Mouse (Mus musculus) CH12.LX (cell line): ENCODE results near the gene Zfp768.

Experiments
- CTCF ChIP-seq, 2 experiments: IDR thresholded peaks in 1 of 2; conservative IDR thresholded peaks in 1 of 2; 2 replicates each; pipeline ENCODE4 v1.5.1; 2011 to 2012; ENCODE audit warnings: low read depth in 2 of 2, low read length in 2 of 2, improper control_type of control experiment in 1 of 2, inconsistent platforms in 1 of 2, mild to moderate bottlenecking in 1 of 2, moderate library complexity in 1 of 2
- E2F4 ChIP-seq: IDR thresholded peaks from 2 replicates; pipeline ENCODE4 v1.6.1; 2011; ENCODE audit warnings: low read depth, low read length, improper control_type of control experiment; ENCODE audit not compliant: insufficient replicate concordance
- MAFK ChIP-seq: IDR thresholded peaks from 2 replicates; pipeline ENCODE4 v1.6.1; 2011; ENCODE audit warnings: low read length, improper control_type of control experiment; ENCODE audit not compliant: insufficient replicate concordance
- POLR2A ChIP-seq: IDR thresholded peaks from 2 replicates; pipeline ENCODE4 v1.6.1; 2011; ENCODE audit warnings: low read depth, mild to moderate bottlenecking, improper control_type of control experiment, low read length
- POLR2AphosphoS2 ChIP-seq: IDR thresholded peaks from 2 replicates; pipeline ENCODE4 v1.6.1; 2011; ENCODE audit warnings: low read depth, low read length, improper control_type of control experiment
- SMC3 ChIP-seq: IDR thresholded peaks from 2 replicates; pipeline ENCODE4 v1.6.1; 2011; ENCODE audit warnings: low read depth, low read length, improper control_type of control experiment
- TCF12 ChIP-seq: IDR thresholded peaks from 2 replicates; pipeline ENCODE4 v1.6.1; 2014; ENCODE audit warnings: low read depth, mild to moderate bottlenecking, inconsistent platforms, low read length, improper control_type of control experiment
- USF2 ChIP-seq: conservative IDR thresholded peaks from 2 replicates; pipeline ENCODE4 v1.6.1; 2011; ENCODE audit warnings: low read depth, low read length, improper control_type of control experiment
- ZC3H11A ChIP-seq: IDR thresholded peaks from 2 replicates; pipeline ENCODE4 v1.6.1; 2012; ENCODE audit warnings: low read depth, mild to moderate bottlenecking, inconsistent platforms, low read length, improper control_type of control experiment
- ZNF384 ChIP-seq: IDR thresholded peaks from 2 replicates; pipeline ENCODE4 v1.6.1; 2012; ENCODE audit warnings: low read depth, low read length, improper control_type of control experiment, inconsistent platforms

DNA sequence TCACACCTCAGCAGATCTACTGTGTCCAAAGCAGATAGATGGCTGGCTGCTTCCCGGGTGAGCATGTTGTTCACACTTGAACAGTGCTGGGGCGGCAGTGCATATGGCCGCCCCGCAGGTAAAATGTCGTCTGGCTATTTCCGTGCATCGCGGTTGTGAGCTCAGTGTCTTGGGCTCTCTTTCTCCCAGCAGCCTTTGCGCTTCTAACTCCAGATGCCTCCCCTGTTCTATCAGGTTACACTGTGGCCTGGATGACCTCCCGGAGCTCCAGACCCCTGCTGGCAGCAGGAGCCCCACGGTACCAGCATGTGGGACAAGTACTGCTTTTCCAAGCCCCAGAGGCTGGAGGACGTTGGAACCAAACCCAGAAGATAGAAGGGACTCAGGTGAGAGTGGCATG, 35.4 kb downstream of the Zfp768 start:
- TF ChIP-seq ZNF384: no peak
- TF ChIP-seq POLR2A: no peak
- TF ChIP-seq POLR2AphosphoS2: no peak
- no peak for TF ChIP-seq CTCF (conservative IDR thresholded peaks at IDR 0.05 in 1 of 2, IDR thresholded peaks at IDR 0.05 in 1 of 2; ENCODE audit: low read depth in 2 of 2, low read length in 2 of 2)
- TF ChIP-seq ZC3H11A: no peak
- TF ChIP-seq E2F4: no peak
- TF ChIP-seq USF2: no peak
- no peak for TF ChIP-seq TCF12
- no peak for TF ChIP-seq MAFK
- TF ChIP-seq SMC3: no peak
